Comparison of ENCODE assay signal across 21 mouse cellular contexts in genomic region chr4:57273532-57274502, GRCm38 (mm10). TPM values are rescaled to one million over a fixed set of nuclear protein-coding genes. Genes with fewer than 3 reads are reported as not detected.
DNase-seq lines count a peak whose midpoint lies in the region; ATAC-seq and TF ChIP-seq lines count a peak whose summit lies in the region.
"Had no signal": no experiment of that assay in that cellular context is flagged by ENCODE, and none has a peak within 500 bp of the region (broad histone marks: within the 10 kb centered on the region; RNA-seq: fewer than 3 reads in every experiment).

No protein-coding gene starts in this region.

- H3K9ac ChIP-seq in hindbrain, embryonic 16.5 days (ENCODE audit: low read depth, low read length), result no peak overlapping the region; the same call in 1 of the 2 replicates
- no peak overlapping the region for H3K9ac ChIP-seq in neural tube, embryonic 13.5 days
- H3K9ac ChIP-seq in stomach, postnatal 0 days (ENCODE audit: low read length), result no peak overlapping the region
- H3K9ac ChIP-seq: embryonic facial prominence, embryonic 15.5 days; heart, embryonic 15.5 days; limb, embryonic 15.5 days had no signal

- peak; percentile 51 for DNase-seq in adrenal gland, adult 2 months
- DNase-seq in adrenal gland, postnatal 25 days, result no peak
- DNase-seq in hindbrain, embryonic 10.5 days (ENCODE audit: low spot score), result no peak
- no peak for DNase-seq in neural tube, embryonic 10.5 days (ENCODE audit: extremely low spot score, low spot score)
- DNase-seq in stomach, postnatal 0 days (ENCODE audit: low spot score), result no peak
- DNase-seq: cerebellum, adult 11-12 months; cerebellum, postnatal 25 days; gastrocnemius, postnatal 10 days; heart, adult 2 months; heart, postnatal 4 days; kidney, adult 2 months; kidney, postnatal 14 days; right cerebral cortex, postnatal 4 days; thymus, postnatal 25 days had no signal

- no peaks in the 10 kb centered on the region for H3K9me3 ChIP-seq in hindbrain, embryonic 10.5 days
- no peaks in the 10 kb centered on the region for H3K9me3 ChIP-seq in hindbrain, embryonic 16.5 days (ENCODE audit: control insufficient read depth, low read length)
- no peaks in the 10 kb centered on the region for H3K9me3 ChIP-seq in neural tube, embryonic 13.5 days
- no peaks in the 10 kb centered on the region for H3K9me3 ChIP-seq in stomach, postnatal 0 days (ENCODE audit: control insufficient read depth, low read length)
- H3K9me3 ChIP-seq: embryonic facial prominence, embryonic 15.5 days; heart, embryonic 15.5 days; limb, embryonic 15.5 days; megakaryocyte, embryonic 14.5 days had no signal

- no peaks in the 10 kb centered on the region for H3K36me3 ChIP-seq in hindbrain, embryonic 10.5 days
- no peaks in the 10 kb centered on the region for H3K36me3 ChIP-seq in hindbrain, embryonic 16.5 days (ENCODE audit: control insufficient read depth, insufficient read depth, low read length)
- no peaks in the 10 kb centered on the region for H3K36me3 ChIP-seq in neural tube, embryonic 13.5 days
- 0 out of 2 replicates have a peak, but pooled peaks cover 2% of the 10 kb centered on the region for H3K36me3 ChIP-seq in stomach, postnatal 0 days (ENCODE audit: control insufficient read depth, insufficient read depth, low read length)
- H3K36me3 ChIP-seq: embryonic facial prominence, embryonic 15.5 days; G1E; heart, embryonic 15.5 days; limb, embryonic 15.5 days had no signal

- H3K4me1 ChIP-seq in hindbrain, embryonic 10.5 days (replicated peaks), result peaks cover 36% of the 10 kb centered on the region
- H3K4me1 ChIP-seq in hindbrain, embryonic 16.5 days (ENCODE audit: control insufficient read depth, insufficient read depth, low read depth, low read length), result peaks cover 8% of the 10 kb centered on the region; the same call in 1 of the 2 replicates
- H3K4me1 ChIP-seq in neural tube, embryonic 13.5 days (replicated peaks), result peaks cover 23% of the 10 kb centered on the region
- no peaks in the 10 kb centered on the region for H3K4me1 ChIP-seq in stomach, postnatal 0 days (replicated peaks; ENCODE audit: control insufficient read depth, insufficient read depth)

- H3K27me3 ChIP-seq in hindbrain, embryonic 10.5 days (ENCODE audit: insufficient read depth, poor library complexity, severe bottlenecking), result peaks cover 12% of the 10 kb centered on the region
- H3K27me3 ChIP-seq in hindbrain, embryonic 16.5 days (replicated peaks; ENCODE audit: control insufficient read depth, insufficient read depth, low read length), result no peaks in the 10 kb centered on the region
- no peaks in the 10 kb centered on the region for H3K27me3 ChIP-seq in neural tube, embryonic 13.5 days
- H3K27me3 ChIP-seq in stomach, postnatal 0 days (ENCODE audit: control insufficient read depth, insufficient read depth, low read length), result no peaks in the 10 kb centered on the region
- H3K27me3 ChIP-seq: embryonic facial prominence, embryonic 15.5 days; heart, embryonic 15.5 days; limb, embryonic 15.5 days had no signal

- TF ChIP-seq CTCF in stomach, postnatal 0 days (IDR thresholded peaks at IDR 0.05; ENCODE audit: low read depth), result no peak

- TF ChIP-seq EP300 in stomach, postnatal 0 days (optimal IDR thresholded peaks at IDR 0.05), result no peak

- WGBS in hindbrain, embryonic 10.5 days, result 49% methylated on average over 15 of the region's 15 CpGs
- WGBS in hindbrain, embryonic 16.5 days, result 44% methylated on average over 15 of the region's 15 CpGs
- WGBS in neural tube, embryonic 13.5 days, result 46% methylated on average over 15 of the region's 15 CpGs
- WGBS in stomach, postnatal 0 days, result 58% methylated on average over 15 of the region's 15 CpGs

- H3K4me2 ChIP-seq in hindbrain, embryonic 16.5 days (ENCODE audit: low read length), result no peak overlapping the region
- no peak overlapping the region for H3K4me2 ChIP-seq in neural tube, embryonic 13.5 days
- no peak overlapping the region for H3K4me2 ChIP-seq in stomach, postnatal 0 days (replicated peaks; ENCODE audit: low read depth)
- H3K4me2 ChIP-seq: embryonic facial prominence, embryonic 15.5 days; heart, embryonic 15.5 days; limb, embryonic 15.5 days had no signal

- no peak for ATAC-seq in hindbrain, embryonic 16.5 days
- no peak for ATAC-seq in neural tube, embryonic 13.5 days (ENCODE audit: low read depth)
- peak; percentile 32; the same call in 1 of the 2 replicates for ATAC-seq in stomach, postnatal 0 days (ENCODE audit: low FRiP score, low TSS enrichment)

- peak overlapping the region; percentile 53 for H3K27ac ChIP-seq in hindbrain, embryonic 10.5 days
- H3K27ac ChIP-seq in hindbrain, embryonic 16.5 days (ENCODE audit: low read depth, low read length), result no peak overlapping the region
- H3K27ac ChIP-seq in neural tube, embryonic 13.5 days (replicated peaks), result 0 out of 2 replicates have a peak overlapping the region, but pooled peaks have one; percentile 9
- no peak overlapping the region; the same call in 1 of the 2 replicates for H3K27ac ChIP-seq in stomach, postnatal 0 days (replicated peaks)
- H3K27ac ChIP-seq: embryonic facial prominence, embryonic 15.5 days; heart, embryonic 15.5 days; limb, embryonic 15.5 days had no signal

- no peak overlapping the region for H3K4me3 ChIP-seq in hindbrain, embryonic 10.5 days
- H3K4me3 ChIP-seq in hindbrain, embryonic 16.5 days (ENCODE audit: low read length), result no peak overlapping the region
- no peak overlapping the region for H3K4me3 ChIP-seq in neural tube, embryonic 13.5 days
- no peak overlapping the region for H3K4me3 ChIP-seq in stomach, postnatal 0 days (ENCODE audit: low read depth, low read length)
- H3K4me3 ChIP-seq: embryonic facial prominence, embryonic 15.5 days; heart, adult 2 months; heart, embryonic 15.5 days; limb, embryonic 15.5 days; megakaryocyte, embryonic 14.5 days had no signal

RNA-seq across cellular contexts. Expression of gene Ptpn3, which starts 27.8 kb away (rescaled TPM):
- total RNA-seq in adrenal gland, adult 2 months (2021), result 10 to 100 TPM; 24.2 to 36.4 TPM
- polyA plus RNA-seq in adrenal gland, adult 2 months (2012; rRNA removed), result 5.3 and 9.0 TPM in 2 replicates
- total RNA-seq in adrenal gland, postnatal 25 days (2021), result 35.1 and 37.1 TPM in 2 replicates
- 1.3 and 1.6 TPM in 2 replicates for polyA plus RNA-seq in hindbrain, embryonic 10.5 days (2016; fragmentation: Nextera tagmentation; extraction: Ambion mirVana)
- polyA plus RNA-seq in hindbrain, embryonic 16.5 days (2015; fragmentation: Nextera tagmentation; extraction: Ambion mirVana), result 2.8 and 4.2 TPM in 2 replicates
- polyA plus RNA-seq in neural tube, embryonic 13.5 days (2015; fragmentation: Nextera tagmentation; extraction: Ambion mirVana), result 6.9 and 7.7 TPM in 2 replicates
- polyA plus RNA-seq in stomach, postnatal 0 days (2015; fragmentation: Nextera tagmentation; extraction: Ambion mirVana), result 4.3 and 5.2 TPM in 2 replicates
- polyA plus RNA-seq: G1E had no signal

Comparison
In these comparisons a context has a peak if more than half of its experiments do, and no peak if none do; other contexts are left out.
1. H3K27ac ChIP-seq: peak in hindbrain, embryonic 10.5 days (single experiment) and neural tube, embryonic 13.5 days (single experiment); none in hindbrain, embryonic 16.5 days (single experiment) and stomach, postnatal 0 days (single experiment).